Mouse (Mus musculus) cerebellum, adult 2 months (tissue): ENCODE results near the gene Rcan2.

ENCODE experiments used
- CTCF ChIP-seq: fragments of 200-500 bp; IDR thresholded peaks from 2 replicates; pipeline ENCODE4 v1.5.1; 2011; ENCODE audit warnings: low read depth, mild to moderate bottlenecking, control low read depth, low read length, moderate library complexity, borderline replicate concordance; ENCODE audit not compliant: insufficient read depth
- POLR2A ChIP-seq: fragments of 200-500 bp; IDR thresholded peaks from 2 replicates; pipeline ENCODE4 v1.6.1; 2011; ENCODE audit warnings: low read length, control low read depth, borderline replicate concordance; ENCODE audit not compliant: insufficient read depth

DNA sequence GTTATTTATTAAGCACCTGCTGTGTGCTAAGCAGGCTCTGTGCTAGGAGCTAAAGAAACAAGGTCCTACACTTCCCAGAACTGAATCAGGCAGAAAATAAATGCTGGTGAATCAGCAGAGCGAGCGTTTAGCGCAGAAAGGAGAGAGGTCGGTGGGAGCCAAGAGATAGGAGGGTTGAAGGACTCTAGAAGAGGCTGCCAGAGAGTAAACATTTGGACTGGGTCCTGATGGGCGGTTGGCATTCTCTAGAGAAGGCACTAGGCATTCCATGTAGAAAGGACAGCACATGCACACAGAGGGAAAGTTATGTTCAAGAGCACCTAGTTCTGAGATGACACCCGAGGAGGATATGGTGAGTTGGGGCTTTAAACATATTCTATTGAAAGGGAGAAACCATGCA lies 2.6 kb downstream of the Rcan2 start:
- TF ChIP-seq POLR2A (no peak), CTCF (no peak)
